In genomic region chr10:128662465-128662864, GRCm38 (mm10) we compare ENCODE assay signal across 18 mouse cellular contexts. TPM values are rescaled to one million over a fixed set of nuclear protein-coding genes. Genes with fewer than 3 reads are reported as not detected.
DNase-seq lines count a peak whose midpoint lies in the region; ATAC-seq lines count a peak whose summit lies in the region.
"Had no signal": no experiment of that assay in that cellular context is flagged by ENCODE, and none has a peak within 500 bp of the region (broad histone marks: within the 10 kb centered on the region; RNA-seq: fewer than 3 reads in every experiment).

No protein-coding gene starts in this region.

- ATAC-seq in megakaryocyte, adult 5-6 weeks (ENCODE audit: poor library complexity, severe bottlenecking) = peak; percentile 36; the same call in 1 of the 2 replicates
- ATAC-seq: activated CD4-positive, CD25-positive, alpha-beta regulatory T cell, adult 4 months; forebrain, embryonic 15.5 days; intestine, postnatal 0 days had no signal

- DNase-seq in CD4-positive helper T cell, adult 2 months (ENCODE audit: low read depth, low spot score) = peak; percentile 10
- peak; percentile 32 for DNase-seq in MN1 (ENCODE audit: low spot score)
- no peak for DNase-seq in adrenal gland, adult 8-10 months
- DNase-seq in left cerebral cortex, adult 18-20 months (ENCODE audit: low spot score in 2 of 2) = no peak
- no peak for DNase-seq in spleen, adult 18-20 months
- DNase-seq: adrenal gland, postnatal 10 days; adrenal gland, postnatal 36 days; cerebellum, adult 8-10 months; cerebellum, postnatal 10 days; cerebellum, postnatal 36 days; gastrocnemius, postnatal 10 days; gastrocnemius, postnatal 36 days; heart, adult 11 months had no signal

RNA-seq across cellular contexts. Expression of gene Suox, which starts 11.4 kb away (rescaled TPM):
- total RNA-seq in megakaryocyte, adult 5-6 weeks (2015) = 1.4 and 1.5 TPM in 2 replicates
- total RNA-seq in megakaryocyte, adult 5-6 weeks (2017) = 3.9 and 4.7 TPM in 2 replicates
- total RNA-seq in adrenal gland, adult 8-10 months (2022) = 10 to 100 TPM; 28.7 to 35.1 (median 31.4) TPM
- 10 to 100 TPM; 12.2 to 12.4 TPM for total RNA-seq in left cerebral cortex, adult 18-20 months (2021)

RNA-seq across cellular contexts. Expression of gene Ikzf4, which starts 16.7 kb away (rescaled TPM):
- 0.14 TPM in 1 of 2 replicates, not detected in the other for total RNA-seq in megakaryocyte, adult 5-6 weeks (2015)
- not detected in 2 replicates for total RNA-seq in megakaryocyte, adult 5-6 weeks (2017)
- total RNA-seq in adrenal gland, adult 8-10 months (2022) = 10 to 100 TPM in 1 of 4 experiments, 1 to 10 TPM in 3; 1.6 to 10.8 (median 3.7) TPM
- total RNA-seq in left cerebral cortex, adult 18-20 months (2021) = 10 to 100 TPM; 12.8 to 17.6 TPM

RNA-seq across cellular contexts. Expression of gene Rab5b, which starts 33.6 kb away (rescaled TPM):
- total RNA-seq in megakaryocyte, adult 5-6 weeks (2015) = 62.8 and 64.7 TPM in 2 replicates
- total RNA-seq in megakaryocyte, adult 5-6 weeks (2017) = 77.1 and 84.0 TPM in 2 replicates
- 100 to 1,000 TPM; 126 to 149 (median 145) TPM for total RNA-seq in adrenal gland, adult 8-10 months (2022)
- 100 to 1,000 TPM; 131 to 136 TPM for total RNA-seq in left cerebral cortex, adult 18-20 months (2021)

RNA-seq across cellular contexts. Expression of gene Rps26, which starts 35.9 kb away (rescaled TPM):
- 1,237 and 1,288 TPM in 2 replicates for total RNA-seq in megakaryocyte, adult 5-6 weeks (2015)
- 518 and 577 TPM in 2 replicates for total RNA-seq in megakaryocyte, adult 5-6 weeks (2017)
- total RNA-seq in adrenal gland, adult 8-10 months (2022) = 100 to 1,000 TPM; 401 to 777 (median 537) TPM
- 100 to 1,000 TPM; 232 to 257 TPM for total RNA-seq in left cerebral cortex, adult 18-20 months (2021)

RNA-seq across cellular contexts. Expression of gene Pmel, which starts 41.5 kb away (rescaled TPM):
- 0.16 and 0.57 TPM in 2 replicates for total RNA-seq in megakaryocyte, adult 5-6 weeks (2015)
- total RNA-seq in megakaryocyte, adult 5-6 weeks (2017) = 0.07 and 0.73 TPM in 2 replicates
- 1 to 10 TPM; 1.1 to 1.7 (median 1.3) TPM for total RNA-seq in adrenal gland, adult 8-10 months (2022)
- under 1 TPM; 0.54 to 0.88 TPM for total RNA-seq in left cerebral cortex, adult 18-20 months (2021)
- total RNA-seq: gastrocnemius, adult 18-20 months had no signal

Comparison
In these comparisons a context has a peak if more than half of its experiments do, and no peak if none do; other contexts are left out.
1. DNase-seq: peak in CD4-positive helper T cell, adult 2 months (single experiment) and MN1 (single experiment); none in adrenal gland, adult 8-10 months (single experiment), left cerebral cortex, adult 18-20 months (0 of 2) and spleen, adult 18-20 months (0 of 2).